Mouse (Mus musculus) C2C12 (cell line): ENCODE data around the gene Lypd6.

Experiments used
- CTCF ChIP-seq: IDR thresholded peaks from one replicate; pipeline ENCODE4 v1.5.1; 2011; ENCODE audit not compliant: control insufficient read depth, insufficient read depth, insufficient read length
- MYOG ChIP-seq: IDR thresholded peaks from one replicate; pipeline ENCODE4 v1.6.1; 2011; ENCODE audit not compliant: control insufficient read depth, insufficient read length; ENCODE audit errors: extremely low read depth
- USF1 ChIP-seq: IDR thresholded peaks from one replicate; pipeline ENCODE4 v1.6.1; 2011; ENCODE audit warnings: low read depth, mild to moderate bottlenecking, control low read depth, moderate library complexity

DNA sequence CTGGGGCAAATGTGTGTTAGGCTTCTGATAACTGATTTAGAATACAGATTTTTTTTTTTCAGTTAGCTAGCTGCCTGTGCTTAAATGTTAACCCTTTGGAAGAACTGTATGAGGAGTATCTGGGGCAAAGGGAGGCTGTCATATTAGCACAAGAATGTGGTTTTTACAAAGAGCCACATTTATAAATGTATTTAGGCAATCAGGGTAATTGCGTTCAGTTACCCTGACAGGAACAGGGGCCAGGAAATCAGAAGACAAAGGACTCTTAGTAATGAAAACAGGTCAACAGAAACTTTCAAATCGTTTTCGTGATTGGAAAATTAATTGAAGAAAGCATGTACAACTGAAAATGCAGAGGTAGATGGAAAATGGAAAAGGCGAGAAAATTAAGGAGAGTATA, 20.4 kb upstream of the Lypd6 start:
- TF ChIP-seq CTCF = no peak
- TF ChIP-seq USF1 = no peak
- TF ChIP-seq MYOG = no peak
